Mouse (Mus musculus): ENCODE data around the gene Olfr704.
A peak's percentile ranks its signal among the peaks of the same experiment; 100 is the strongest.
"Not testable (repeated sequence)": the region's sequence is repeated elsewhere in the genome, so short reads cannot be mapped to it uniquely, and the experiment has no call there.

Gene Olfr704

GRCm38 (mm10) chr7:106862885-106863284, at the start of gene Olfr704:
Olfr704 (plus strand) TSS chr7:106863185.
- DNase-seq (ENCODE audit: low read depth) = no peak

GRCm38 (mm10) chr7:106813829-106814228, 49.2 kb upstream of the Olfr704 start, which contains the start of gene Olfr701:
Olfr701 (plus strand) TSS chr7:106814129.
- DNase-seq (ENCODE audit: low read depth) = no peak

GRCm38 (mm10) chr7:106815775-106816174, 47.2 kb upstream of the Olfr704 start:
- DNase-seq (ENCODE audit: low read depth) = peak; percentile 9

DNA sequence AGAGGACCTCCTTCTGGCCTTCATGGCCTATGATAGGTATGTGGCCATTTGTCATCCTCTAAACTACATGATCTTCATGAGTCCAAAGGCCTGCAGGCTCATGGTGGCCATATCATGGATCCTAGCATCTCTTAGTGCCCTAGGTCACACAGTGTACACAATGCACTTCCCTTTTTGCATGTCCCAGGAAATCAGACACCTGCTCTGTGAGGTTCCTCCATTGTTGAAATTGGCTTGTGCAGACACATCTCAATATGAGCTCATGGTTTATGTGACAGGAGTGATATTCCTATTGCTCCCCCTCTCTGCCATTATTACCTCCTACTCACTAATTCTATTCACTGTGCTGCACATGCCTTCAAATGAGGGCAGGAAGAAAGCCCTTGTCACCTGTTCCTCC, 44.6 kb upstream of the Olfr704 start:
- no peak for DNase-seq (ENCODE audit: low read depth)

- DNase-seq (ENCODE audit: low read depth) = no peak
Observed at GRCm38 (mm10) chr7:106833793-106834192, 29.2 kb upstream of the Olfr704 start, which contains the start of gene Olfr702. Olfr702 (minus strand) TSS chr7:106833893.

- DNase-seq (ENCODE audit: low read depth) = no peak
Observed at GRCm38 (mm10) chr7:106843060-106843459, 19.9 kb upstream of the Olfr704 start, which contains the start of gene Olfr703. Olfr703 (plus strand) TSS chr7:106843360.

- DNase-seq (ENCODE audit: low read depth) = no peak
Observed at GRCm38 (mm10) chr7:106876791-106877190, 13.8 kb downstream of the Olfr704 start, which contains the start of gene Olfr705. Olfr705 (minus strand) TSS chr7:106876891.

- no peak for DNase-seq (ENCODE audit: low read depth)
Observed at GRCm38 (mm10) chr7:106888062-106888461, 25.1 kb downstream of the Olfr704 start, which contains the start of gene Olfr706. Olfr706 (minus strand) TSS chr7:106888162.

DNA sequence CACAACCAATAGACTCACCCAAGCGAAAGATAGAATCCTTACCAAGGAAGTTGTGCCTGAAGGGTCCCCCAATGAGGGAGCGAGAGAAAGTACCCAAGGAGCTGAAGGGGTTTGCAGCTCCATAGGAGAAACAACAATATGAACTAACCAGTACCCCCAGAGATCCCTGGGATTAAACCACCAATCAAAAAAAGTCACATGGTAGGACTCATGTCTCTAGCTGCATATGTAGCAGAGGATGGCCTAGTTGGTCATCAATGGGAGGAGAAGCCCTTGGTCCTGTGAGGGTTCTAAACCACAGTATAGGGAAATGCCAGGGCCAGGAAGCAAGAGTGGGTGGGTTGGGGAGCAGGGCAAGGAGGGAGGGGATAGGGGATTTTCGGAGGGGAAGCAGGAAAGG, 38.2 kb downstream of the Olfr704 start, which contains the start of gene Olfr707:
Olfr707 (minus strand) TSS at position 101 of the 400 bp plus-strand sequence.
- not testable (repeated sequence) for DNase-seq (ENCODE audit: low read depth)

GRCm38 (mm10) chr7:106907676-106908075, 44.7 kb downstream of the Olfr704 start, which contains the start of gene Olfr1532-ps1:
Olfr1532-ps1 (plus strand) TSS chr7:106908001.
- DNase-seq (ENCODE audit: low read depth) = no peak
